Mouse (Mus musculus): Measurements from ENCODE around the gene S100pbp.

S100pbp gene

DNA sequence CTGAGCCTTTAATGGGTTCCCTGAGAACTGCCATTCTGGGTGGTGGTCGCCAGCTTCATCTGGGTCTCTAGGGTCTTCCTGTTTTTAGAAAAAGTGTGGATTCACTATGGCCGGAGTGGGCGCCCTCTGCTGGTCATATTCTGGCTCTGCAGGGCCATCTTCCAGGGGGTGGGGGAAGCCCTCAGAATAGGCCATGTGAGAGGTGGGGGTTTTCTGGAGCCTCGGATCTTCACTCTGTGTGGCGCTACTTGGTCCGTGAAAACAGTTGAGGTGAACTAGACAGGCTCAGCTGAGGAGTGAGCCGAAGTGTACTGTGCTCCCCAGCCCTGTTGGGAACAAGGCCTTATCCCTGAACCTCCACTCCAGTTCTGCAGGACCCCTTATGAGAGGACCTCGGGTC, 59.4 kb downstream of the S100pbp start:
- peak; percentile 57 for DNase-seq (ENCODE audit: low spot score)

DNA sequence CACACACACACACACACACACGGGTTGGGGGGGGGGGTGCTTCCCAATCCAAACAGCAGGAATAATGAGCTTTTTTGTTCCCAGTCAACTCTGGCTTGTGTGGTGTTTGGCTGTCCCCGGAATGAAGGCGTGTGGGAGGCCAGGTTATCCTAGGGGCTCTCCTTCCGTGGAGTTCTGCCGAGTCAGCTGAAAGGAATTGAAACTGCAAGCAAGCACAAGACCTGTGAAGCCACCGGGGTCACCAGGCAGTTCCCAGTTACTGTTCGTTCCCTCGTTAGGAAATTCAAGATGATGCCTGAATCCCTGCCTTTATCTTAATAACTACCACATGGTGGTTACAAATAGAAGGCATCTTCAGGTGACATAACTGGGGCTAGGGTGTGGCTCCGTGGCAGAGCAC, 60.1 kb downstream of the S100pbp start:
- no peak for DNase-seq (ENCODE audit: low spot score)

DNA sequence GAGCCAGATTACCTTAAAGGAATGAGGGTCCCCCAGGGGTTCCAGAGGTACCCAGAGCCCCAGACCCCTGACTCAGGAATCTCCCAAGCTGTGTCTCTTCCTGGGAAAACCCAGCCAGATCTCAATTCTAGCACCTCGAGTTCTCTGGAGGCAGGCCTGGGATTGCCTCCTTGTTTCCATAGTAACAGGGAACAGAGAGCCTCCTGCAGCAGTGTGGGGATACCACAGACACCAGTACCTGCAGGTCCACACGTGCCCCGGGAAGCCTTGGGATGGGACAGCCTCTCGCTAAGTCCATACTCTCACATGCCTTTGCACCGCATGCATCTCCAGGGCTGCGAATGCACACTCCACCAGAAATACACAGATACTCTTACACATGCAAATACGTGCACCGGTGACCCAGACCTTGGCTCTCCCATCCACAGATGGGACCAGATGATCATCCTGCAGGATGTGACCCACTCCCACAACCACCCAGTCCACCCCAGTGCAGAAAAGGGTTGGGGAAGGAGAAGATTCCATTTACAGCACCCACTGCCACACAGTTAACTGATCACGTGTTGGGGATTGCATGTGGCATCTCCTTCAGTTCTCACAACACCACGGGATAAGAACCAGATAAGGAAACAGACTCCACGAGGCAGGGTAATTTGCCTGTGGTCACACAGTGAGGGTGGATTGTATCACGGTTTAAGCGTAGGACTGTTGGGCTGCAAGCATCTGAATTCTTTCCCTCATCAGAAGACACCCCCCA, 60.8 kb downstream of the S100pbp start:
- DNase-seq (ENCODE audit: low spot score), result no peak

DNA sequence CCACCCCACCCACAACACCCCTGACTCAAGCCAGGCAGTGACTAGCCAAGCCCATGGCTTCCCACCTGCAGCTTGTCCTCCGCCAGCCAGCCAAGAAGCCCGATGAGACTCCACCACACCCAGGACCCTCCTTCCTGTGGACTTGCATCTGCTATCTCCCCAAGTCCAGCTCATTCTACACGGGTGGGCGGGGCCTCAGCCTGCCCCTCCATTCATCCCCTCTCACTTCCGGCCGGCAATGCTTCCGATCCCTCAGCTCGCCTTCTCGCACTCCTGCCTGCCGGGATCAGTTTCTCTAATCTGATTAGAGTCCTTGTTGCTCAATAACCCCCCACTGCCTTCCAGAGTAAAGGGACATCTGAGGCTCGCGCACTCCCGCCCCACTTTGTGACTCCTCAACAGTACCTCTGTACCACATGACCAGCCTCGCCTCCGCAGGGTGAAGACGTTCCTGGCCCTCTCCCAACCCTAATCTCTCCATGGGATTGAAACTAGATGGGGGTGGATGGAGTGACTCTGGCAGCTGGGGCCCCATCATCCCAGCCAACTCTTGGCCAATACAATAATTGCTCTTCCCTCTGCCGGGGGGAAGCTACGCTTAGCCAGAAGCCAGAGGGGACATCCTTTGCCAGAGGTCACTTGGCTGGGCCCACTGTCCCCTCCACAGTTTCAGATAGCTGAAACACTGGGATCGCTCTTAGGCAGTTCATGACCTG, 63.6 kb downstream of the S100pbp start:
- DNase-seq (ENCODE audit: low spot score), result peak; percentile 62

DNA sequence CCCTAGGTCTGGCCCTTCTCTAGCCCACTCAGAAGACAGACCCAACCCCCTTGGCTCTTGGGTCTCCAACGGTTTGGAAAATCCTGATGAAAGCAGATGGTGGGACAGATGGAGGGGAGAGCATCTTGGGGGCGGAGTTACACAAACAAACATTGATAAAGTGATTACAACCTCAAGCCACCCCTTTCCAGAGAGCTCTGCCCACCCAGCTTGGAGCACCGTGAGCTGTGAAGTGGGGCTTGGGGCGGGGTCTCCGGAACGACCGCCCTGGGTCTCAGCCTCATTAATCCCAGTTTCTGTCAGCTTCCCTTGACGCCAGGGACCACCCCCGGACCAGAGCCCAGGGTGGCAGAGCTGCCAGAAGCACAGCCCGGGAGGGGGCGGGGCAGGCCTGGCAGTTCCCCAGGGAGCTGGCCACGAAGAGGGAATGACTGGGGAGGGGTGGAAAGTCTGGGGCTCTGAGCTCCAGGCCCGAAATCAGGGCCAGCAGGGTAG, 64.8 kb downstream of the S100pbp start:
- no peak for DNase-seq (ENCODE audit: low spot score)

DNA sequence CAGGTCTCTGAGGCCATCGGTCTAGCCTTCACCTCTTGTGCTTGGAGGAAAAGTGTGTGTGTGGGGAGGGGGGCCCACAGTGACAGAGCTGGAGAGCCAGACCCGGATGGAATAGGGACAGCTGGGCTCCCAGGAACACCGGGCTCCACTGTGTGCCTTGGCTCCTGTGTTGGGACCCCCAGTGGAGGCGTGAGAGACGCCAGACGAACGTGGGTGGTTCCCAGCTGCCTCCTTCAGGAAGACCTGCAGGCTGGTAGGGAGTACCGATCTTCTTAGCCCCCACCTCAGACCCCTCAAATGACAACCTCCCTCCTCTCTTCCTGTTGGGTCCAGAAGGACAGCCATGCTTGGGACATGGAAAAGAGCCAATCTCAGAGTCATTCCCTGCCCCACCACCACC, 66.8 kb downstream of the S100pbp start:
- DNase-seq (ENCODE audit: low spot score), result no peak

DNA sequence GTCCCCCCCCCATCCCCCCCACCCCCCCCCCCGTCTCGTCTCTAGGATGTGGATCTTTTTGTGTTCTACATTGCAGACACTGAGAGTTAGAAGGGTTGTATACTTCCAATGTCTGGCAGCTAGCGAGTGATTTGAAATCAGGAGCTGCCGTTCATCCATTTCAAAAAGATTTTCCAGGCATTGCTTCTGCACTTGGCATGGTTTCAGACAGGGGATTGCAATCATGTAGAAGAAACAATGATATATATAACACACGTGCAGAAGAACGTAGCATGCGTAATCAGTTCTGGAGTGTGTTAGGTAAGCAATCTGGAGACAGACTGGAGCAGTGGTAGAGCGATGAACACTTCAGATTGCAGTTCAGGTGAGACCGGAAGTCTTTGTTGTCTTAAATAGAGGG, 67.4 kb downstream of the S100pbp start:
- no peak for DNase-seq (ENCODE audit: low spot score)

DNA sequence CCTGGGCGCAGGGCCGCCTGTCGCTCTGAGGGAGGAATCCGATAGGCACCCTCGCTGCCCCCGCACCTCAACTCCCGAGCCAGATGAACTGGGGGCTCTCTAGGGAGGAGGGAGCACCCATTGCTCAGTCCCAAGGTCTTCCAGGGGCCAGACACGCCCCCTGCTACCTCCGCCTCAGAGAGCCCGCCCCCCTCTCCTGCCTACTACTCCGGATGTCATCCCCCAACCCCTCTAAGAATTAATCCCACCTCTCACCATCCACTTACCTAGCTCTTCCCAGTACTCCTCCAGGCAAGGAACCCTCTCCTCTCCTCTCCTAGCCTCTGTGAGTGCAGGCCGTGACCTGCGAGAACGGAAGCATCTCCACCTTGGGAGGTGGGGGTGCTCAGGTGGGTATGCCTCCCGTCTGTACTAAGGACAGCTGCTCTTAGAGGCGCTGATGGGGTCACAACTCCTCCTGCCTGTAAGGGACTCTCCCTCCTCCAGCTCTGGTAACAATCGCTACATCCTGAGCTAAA, 67.9 kb downstream of the S100pbp start, which contains the start of gene Hpca:
Gene Hpca, minus strand, starts transcription at position 468 of the 518 bp plus-strand sequence.
- no peak for DNase-seq (ENCODE audit: low spot score)

DNA sequence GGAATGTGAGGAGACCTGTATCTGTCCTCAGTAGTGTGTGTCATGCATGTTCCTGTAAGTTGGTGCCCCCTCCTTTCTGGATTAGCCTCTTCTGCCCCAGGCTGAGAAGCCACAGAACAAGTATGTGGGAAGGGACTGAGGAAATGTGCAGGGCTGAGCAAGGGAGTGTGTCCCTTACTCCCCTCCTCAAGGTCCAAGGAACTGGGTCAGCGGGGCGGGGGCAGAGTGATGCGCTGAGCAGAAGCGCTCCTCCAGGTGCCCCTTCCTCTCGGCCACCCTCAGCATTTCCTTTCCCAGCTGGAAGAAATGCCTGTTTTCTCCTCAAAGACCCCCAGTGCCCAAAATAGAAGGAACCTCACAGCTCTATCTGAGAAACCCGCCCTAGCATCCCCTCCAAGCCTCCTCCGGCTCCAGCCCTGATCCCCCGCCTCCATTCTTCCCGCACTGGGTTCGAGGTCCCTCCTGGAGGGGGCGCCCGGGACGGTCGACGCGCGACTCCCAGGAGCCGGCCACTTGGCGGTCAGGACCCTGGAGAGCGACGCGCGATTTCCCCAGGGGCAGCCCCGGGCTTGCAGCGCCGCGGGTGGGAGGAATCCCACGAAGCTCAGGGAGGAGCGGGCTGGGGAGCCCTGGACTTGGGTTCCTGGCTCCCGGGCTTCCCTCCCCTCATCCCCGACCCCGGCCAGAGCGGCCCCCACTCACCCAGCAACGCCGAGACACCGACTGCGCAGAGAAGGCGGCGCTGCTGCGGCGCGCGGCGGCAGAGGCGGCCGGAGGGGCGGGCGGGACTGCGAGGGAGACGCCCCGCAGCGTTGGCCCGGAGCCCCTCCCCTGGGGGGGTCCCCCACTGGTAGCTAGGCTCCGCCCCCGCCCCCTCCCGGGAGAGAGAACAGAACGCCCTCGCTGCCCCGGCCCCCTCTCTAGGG, 68.7 kb downstream of the S100pbp start:
- DNase-seq (ENCODE audit: low spot score), result no peak

DNA sequence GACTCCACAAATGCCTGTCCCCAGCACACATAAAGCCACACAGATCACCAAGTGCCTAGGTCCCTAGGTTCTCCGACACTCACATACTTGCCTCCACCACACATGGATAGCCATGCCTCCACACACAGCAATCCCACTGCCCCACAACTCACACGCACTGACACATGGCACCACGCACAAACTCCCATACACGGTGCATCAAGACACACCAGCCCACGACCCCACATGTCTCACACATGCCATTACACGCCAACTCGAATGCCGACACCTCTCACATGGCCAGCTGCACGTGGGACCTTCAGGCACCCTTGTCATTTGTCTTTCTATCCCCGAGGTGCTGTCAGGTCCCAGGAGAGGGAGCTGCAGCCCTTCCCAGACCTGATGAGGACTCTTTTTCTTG, 69.8 kb downstream of the S100pbp start:
- DNase-seq (ENCODE audit: low spot score), result no peak

DNA sequence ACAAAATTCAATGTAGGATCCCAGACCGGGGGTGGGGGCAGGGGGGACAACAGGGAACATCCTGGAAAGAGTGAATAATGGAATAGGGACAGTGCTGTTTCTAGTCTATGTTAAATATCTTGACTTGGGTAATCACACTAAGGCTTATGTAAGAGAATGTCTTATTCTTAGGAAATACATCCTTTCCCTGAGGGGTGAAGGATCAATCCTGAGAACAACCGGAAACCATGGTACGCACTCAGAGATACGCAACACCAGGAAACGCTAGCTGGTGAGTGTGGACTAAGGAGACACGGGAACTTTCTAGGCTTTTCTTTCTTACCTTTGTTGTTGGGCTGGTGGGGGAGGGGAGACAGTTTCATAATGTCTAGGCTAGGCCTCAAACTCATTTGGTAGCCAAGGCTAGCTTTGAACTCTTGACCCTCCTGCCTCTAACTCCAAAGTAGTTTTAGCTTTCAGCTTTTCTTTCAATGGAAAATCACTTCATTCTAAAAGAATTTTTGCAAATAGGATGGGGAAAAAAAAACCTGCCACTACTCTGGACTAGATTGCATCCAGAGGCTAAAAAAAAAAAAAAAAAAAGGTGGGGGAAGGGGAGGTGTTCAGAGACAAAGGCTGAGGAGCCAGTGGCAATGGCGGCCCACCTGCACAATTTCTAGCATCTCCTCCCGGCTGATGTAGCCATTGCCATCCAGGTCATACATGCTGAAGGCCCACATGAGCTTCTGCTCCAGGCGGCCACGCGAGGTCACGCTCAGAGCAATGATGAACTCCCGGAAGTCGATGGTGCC, 71.6 kb downstream of the S100pbp start:
- no peak for DNase-seq (ENCODE audit: low spot score)

DNA sequence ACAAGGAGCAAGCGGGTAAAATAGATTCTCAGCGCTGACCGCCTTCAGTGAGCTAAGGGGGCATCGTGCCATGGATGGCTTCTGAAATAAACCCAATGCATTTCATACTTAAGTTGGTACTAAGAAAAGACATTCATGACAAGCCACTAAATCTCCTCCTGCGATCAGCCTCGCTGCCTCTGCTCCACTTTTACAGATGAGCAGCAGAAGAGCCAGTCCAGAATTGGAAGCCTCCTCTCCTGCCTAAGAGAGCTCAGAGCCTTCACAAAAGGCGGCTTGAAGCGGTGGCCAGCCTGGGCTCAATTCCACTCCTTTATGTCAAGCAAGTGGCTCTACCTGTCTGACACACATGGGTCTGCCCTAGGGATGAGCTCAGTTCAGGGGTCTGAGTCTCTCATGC, 72.8 kb downstream of the S100pbp start:
- DNase-seq (ENCODE audit: low spot score), result no peak

DNA sequence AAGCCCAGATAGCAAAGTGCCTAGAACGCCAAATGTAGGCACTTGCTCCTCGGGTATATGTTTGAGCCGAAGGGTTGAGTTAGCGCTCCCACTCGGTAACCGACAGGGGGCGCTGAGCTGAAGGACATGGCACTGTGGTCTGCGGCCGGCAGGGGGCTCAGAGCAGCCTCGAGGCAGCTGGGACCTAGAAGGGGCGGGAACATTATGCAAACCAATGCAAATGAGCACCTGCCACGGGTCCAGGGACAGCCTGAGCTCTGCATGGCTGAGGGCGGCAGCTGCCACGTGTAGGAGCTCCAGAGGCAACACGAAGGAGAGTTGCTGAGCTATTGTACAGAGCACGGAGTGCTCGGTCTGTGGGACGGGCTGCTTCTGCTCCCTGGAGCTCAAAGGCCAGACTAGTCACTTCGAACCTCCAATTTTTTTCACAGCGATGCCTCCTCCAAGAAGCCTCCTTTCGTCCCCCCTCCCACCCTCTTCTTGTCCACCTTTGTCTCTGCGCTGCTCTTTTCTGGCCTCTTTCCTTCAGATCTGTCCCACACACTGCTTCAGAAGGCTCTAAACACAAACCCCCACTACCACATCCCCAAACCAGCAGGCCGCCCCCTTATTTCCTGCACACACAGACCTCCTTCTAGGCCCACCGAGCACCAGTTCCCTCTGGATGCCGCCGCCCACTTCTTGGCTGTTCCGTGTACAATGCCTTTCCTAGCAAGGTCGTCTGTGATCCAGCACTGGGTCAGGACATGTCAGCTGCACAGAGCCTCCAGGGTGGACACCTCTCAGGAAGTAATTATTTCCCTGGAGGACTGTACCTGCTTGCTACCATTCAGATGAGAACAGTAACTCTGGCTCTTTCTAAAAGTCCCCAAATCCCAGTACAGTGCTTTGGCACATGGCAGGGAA, 76.2 kb downstream of the S100pbp start:
- no peak for DNase-seq (ENCODE audit: low spot score)

DNA sequence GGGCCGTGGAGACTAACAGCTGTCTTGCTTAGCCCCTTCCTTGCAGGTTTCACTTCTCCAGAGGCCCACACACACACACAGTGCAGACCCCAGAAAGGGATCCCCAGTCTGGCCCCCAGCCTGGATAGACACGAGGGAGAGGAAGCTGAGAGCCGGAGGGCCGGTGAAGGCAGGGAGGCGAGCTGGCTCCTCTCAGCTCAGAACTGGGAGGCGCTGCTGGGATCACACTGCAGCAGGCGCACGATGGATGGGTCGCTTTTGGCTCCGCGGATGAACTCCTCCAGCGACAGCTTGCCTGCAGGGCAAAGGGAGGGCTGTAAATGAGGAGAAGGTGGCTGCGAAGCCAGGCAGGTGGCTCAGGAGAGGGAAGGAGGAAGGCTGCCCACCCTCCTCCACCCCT, 77.3 kb downstream of the S100pbp start:
- DNase-seq (ENCODE audit: low spot score), result no peak

DNA sequence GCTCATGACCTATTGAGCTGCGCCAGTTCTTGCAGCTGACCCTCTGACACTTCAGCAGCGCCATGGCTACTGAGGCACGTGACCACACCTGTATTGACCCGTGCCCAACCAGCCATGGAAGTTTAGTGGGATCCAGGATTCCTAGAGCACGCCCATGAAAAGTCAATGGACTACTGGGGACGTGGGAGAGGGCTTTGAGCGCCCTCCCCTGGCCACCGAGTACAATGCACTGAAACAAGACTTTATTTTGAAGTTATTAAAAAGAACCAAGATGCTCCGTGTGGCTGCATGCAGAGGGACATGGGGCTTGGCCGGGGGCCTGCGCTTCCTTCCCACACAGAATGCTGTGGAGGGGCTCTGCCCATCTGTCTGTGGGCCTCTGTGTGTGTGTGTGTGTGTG, 78.2 kb downstream of the S100pbp start:
- DNase-seq (ENCODE audit: low spot score), result peak; percentile 24

DNA sequence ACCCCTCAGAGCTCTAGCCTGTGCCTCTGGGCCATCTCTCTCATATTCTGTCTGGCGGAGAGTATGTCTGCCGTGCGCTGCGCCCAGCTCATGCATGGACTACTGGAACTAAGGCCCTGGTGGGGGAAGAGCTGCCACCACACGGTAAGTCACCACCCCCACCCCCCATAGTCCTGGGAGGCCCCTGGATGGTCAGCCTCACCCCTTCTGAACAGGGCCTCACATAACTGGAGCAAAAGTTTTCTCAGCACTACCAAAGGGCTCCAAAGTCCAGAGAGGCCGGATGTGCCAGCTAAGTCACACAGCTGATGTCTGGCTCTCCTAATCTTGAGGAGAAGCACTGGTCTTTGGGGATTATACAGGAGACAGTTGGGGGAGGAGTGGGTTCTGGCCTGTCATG, 78.7 kb downstream of the S100pbp start:
- no peak for DNase-seq (ENCODE audit: low spot score)

DNA sequence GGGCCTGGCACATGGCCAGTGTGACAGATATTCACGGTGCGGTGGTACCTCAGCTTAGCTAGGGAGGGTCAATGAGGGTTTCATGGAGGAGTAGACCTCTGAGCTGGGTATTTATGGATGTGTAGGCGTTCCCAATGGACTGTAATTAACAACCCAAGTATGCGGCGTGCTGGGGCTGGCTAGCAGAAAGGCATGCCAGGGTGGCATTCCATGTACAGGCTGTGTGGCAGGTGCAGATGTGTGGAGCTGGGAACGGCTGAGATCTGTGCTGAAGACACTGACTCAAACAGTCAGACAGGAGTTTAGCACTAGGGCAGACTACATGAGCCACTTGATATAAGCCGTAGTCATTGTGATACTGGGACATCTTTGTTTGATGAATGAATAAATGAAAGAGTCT, 80.9 kb downstream of the S100pbp start:
- DNase-seq (ENCODE audit: low spot score), result no peak

DNA sequence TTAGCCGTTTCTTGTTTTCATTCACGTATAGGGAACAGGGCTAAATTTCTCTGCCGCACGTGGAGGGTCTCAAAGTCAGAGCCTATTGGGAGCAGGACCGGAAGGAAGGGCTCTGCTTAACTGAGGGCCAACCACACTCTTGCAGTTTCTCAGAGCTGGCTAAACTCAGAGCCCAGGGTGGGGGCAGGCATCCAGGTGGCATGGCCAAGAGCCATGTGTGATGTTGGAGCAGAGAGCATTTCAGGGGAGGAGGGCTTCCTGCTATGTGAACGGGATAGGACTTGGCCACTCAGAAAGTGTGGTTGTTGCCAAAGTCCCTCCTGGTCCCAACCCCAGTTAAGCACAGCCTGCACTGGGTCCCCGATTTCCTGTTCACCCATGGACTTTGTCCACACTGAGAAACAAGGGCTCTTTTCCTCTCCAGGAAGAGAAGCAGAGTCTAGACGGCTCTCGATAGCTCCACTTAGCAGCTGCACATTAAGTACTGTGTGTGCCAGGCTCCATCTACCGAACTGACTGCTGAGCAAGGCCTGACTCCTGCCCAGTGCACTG, 82.1 kb downstream of the S100pbp start:
- DNase-seq (ENCODE audit: low spot score), result no peak

DNA sequence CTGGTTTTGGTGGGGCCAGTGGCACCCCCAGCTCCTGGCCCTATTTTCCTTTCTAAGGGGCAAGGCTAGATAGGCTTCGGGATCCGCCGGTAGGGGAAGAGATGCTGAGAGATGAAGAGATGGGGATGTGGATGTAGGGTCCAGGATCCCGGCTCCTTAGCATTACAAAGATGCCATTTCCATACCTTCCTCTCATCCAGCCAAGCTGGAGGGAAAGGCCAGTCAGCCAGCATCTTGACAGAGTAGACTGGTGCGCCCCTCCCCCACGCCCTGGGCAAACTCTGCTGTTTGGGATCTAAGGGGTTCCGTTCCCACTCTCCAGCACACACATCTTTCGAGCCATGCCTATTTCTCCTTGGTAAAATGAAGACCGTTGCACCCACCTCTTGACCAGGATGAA, 83.5 kb downstream of the S100pbp start:
- no peak for DNase-seq (ENCODE audit: low spot score)

DNA sequence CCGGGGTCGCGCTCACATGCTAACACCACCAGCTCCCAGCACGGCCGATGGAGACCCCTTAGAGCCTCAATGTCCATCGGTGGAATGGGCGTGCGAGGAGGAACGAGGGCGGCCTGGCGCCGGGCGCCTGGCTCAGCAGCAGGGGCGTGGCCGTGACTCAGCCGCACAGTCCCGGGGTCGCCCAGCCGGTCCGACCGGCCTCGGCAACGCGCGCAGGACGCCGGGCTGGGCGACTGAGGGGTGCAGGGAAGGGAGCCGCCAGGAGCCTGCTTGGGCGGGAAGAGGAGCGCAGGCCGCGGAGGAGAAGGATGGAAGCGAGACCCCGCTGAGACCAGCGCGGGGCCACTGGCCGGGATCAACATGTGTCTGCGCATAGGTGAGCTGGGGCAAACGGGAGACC, 84.2 kb downstream of the S100pbp start, which contains the start of gene Tmem54:
Gene Tmem54, plus strand, starts transcription at position 193 of the 400 bp plus-strand sequence.
- DNase-seq (ENCODE audit: low spot score), result no peak
